Mouse (Mus musculus) hindbrain, postnatal 0 days (tissue): ENCODE results near the gene Ndst2. TPM values are rescaled to one million over a fixed set of nuclear protein-coding genes. Genes with fewer than 3 reads are reported as not detected.
A peak's percentile ranks its signal among the peaks of the same experiment; 100 is the strongest.

Experiments
- ATAC-seq: fragments of 200-750 bp; cut with Nextera tagmentation; 2 replicates; pipeline ENCODE4 v1.8.0; 2017; ENCODE audit warnings: mild to moderate bottlenecking, moderate TSS enrichment, moderate library complexity
- DNase-seq: peaks from one replicate; pipeline ENCODE4 v3.0.0-alpha.2; 2015; ENCODE audit warnings: low spot score
- H3K27ac ChIP-seq: fragments of 300-500 bp; sonication (generic); 2 replicates; pipeline ENCODE4 v1.5.1; 2014; ENCODE audit warnings: mild to moderate bottlenecking
- H3K27me3 ChIP-seq: fragments of 300-500 bp; sonication (generic); 2 replicates; pipeline ENCODE4 v1.6.1; 2014; ENCODE audit warnings: low read length, mixed read lengths; ENCODE audit not compliant: insufficient read depth
- H3K36me3 ChIP-seq: fragments of 300-500 bp; sonication (generic); 2 replicates; pipeline ENCODE4 v1.6.1; 2014; ENCODE audit warnings: low read length, mixed read lengths; ENCODE audit not compliant: insufficient read depth
- H3K4me1 ChIP-seq: fragments of 300-500 bp; sonication (generic); 2 replicates; pipeline ENCODE4 v1.6.1; 2014; ENCODE audit warnings: antibody characterized with exemption, low read length, mixed read lengths; ENCODE audit not compliant: insufficient read depth
- H3K4me2 ChIP-seq: fragments of 300-500 bp; sonication (generic); 2 replicates; pipeline ENCODE4 v1.6.1; 2014; ENCODE audit warnings: low read depth, mild to moderate bottlenecking, low read length, moderate library complexity, mixed read lengths
- H3K4me3 ChIP-seq: fragments of 300-500 bp; sonication (generic); 2 replicates; pipeline ENCODE4 v1.5.1; 2014; ENCODE audit warnings: low read length
- H3K9ac ChIP-seq: fragments of 300-500 bp; sonication (generic); replicated peaks from 2 replicates; pipeline ENCODE4 v1.6.1; 2014; ENCODE audit warnings: mild to moderate bottlenecking, low read length, moderate library complexity, mixed read lengths
- H3K9me3 ChIP-seq: fragments of 300-500 bp; sonication (generic); 2 replicates; pipeline ENCODE4 v1.6.1; 2016; ENCODE audit warnings: low read length, mixed read lengths
- CTCF ChIP-seq: IDR thresholded peaks from 2 replicates; pipeline ENCODE4 v1.5.1; 2016; ENCODE audit warnings: antibody characterized with exemption, control low read depth, low read depth
- WGBS: fragments of 180-500 bp; shearing (Covaris S2); extraction: QIAGEN DNeasy Blood & Tissue Kit; methylation state at CpG from one replicate; pipeline ENCODE4 v1.1.7; 2014; 5-methylcytosine and 5-hydroxymethylcytosine counted together
- polyA plus RNA-seq: library from polyadenylated mRNA; unstranded; fragments of >200 nt; fragmentation: Nextera tagmentation; extraction: Ambion mirVana; gene quantifications from 2 replicates; pipeline ENCODE4 v1.2.1, GENCODE M21; 2015
- total RNA-seq: library from RNA; depleted of rRNA; stranded (reverse); fragments of >200 nt; gene quantifications from 2 replicates; pipeline ENCODE4 v1.2.3, GENCODE M21; 2014

Ndst2 gene
- total and polyA plus RNA-seq, 2 experiments from 2014 or later, result 12.4 to 23.2 TPM

- WGBS, result 49% methylated on average over 12 of the region's 12 CpGs
- Histone ChIP-seq H3K4me2 (peak overlapping the region; percentile 91), H3K4me1 (no peaks in the 10 kb centered on the region), H3K9ac (peak overlapping the region; percentile 90), H3K27ac (peak overlapping the region; percentile 87; the same call in 1 of the 2 replicates), H3K27me3 (no peaks in the 10 kb centered on the region), H3K4me3 (peak overlapping the region; percentile 77), H3K9me3 (no peaks in the 10 kb centered on the region), H3K36me3 (peaks cover 30% of the 10 kb centered on the region)
- no peak for TF ChIP-seq CTCF
- DNase-seq (no peak), ATAC-seq (no peak)
These were observed 1.1 kb downstream of the Ndst2 start for GRCm38 (mm10) chr14:20733041-20733951.

GRCm38 (mm10) chr14:20730853-20731602 lies 3.3 kb downstream of the Ndst2 start:
- no peak for ATAC-seq
- H3K9me3 ChIP-seq, result no peaks in the 10 kb centered on the region
- WGBS, result 90% methylated on average over 9 of the region's 9 CpGs
- H3K9ac ChIP-seq, result no peak overlapping the region
- no peak overlapping the region for H3K4me2 ChIP-seq
- no peak overlapping the region for H3K4me3 ChIP-seq
- no peaks in the 10 kb centered on the region for H3K27me3 ChIP-seq
- H3K36me3 ChIP-seq, result peaks cover 41% of the 10 kb centered on the region
- DNase-seq, result no peak
- H3K4me1 ChIP-seq, result no peaks in the 10 kb centered on the region
- TF ChIP-seq CTCF, result no peak
- H3K27ac ChIP-seq, result no peak overlapping the region

GRCm38 (mm10) chr14:20729871-20730270 lies 4.5 kb downstream of the Ndst2 start:
- peaks cover 51% of the 10 kb centered on the region for H3K36me3 ChIP-seq
- DNase-seq (no peak), ATAC-seq (no peak)
- no peak for TF ChIP-seq CTCF
- no peak overlapping the region for H3K4me2 ChIP-seq
- H3K4me3 ChIP-seq, result no peak overlapping the region
- no peaks in the 10 kb centered on the region for H3K4me1 ChIP-seq
- H3K9me3 ChIP-seq, result no peaks in the 10 kb centered on the region
- WGBS, result 92% methylated on average over 9 of the region's 9 CpGs
- no peak overlapping the region for H3K9ac ChIP-seq
- H3K27me3 ChIP-seq, result no peaks in the 10 kb centered on the region
- no peak overlapping the region for H3K27ac ChIP-seq

- no peak for DNase-seq
- H3K27ac ChIP-seq, result no peak overlapping the region
- no peak for TF ChIP-seq CTCF
- no peak overlapping the region for H3K4me3 ChIP-seq
- H3K9ac ChIP-seq, result no peak overlapping the region
- no peak for ATAC-seq
- peaks cover 86% of the 10 kb centered on the region for H3K36me3 ChIP-seq
- no peak overlapping the region for H3K4me2 ChIP-seq
- no peaks in the 10 kb centered on the region for H3K27me3 ChIP-seq
- H3K9me3 ChIP-seq, result no peaks in the 10 kb centered on the region
- WGBS, result 87% methylated on average over 6 of the region's 6 CpGs
- no peaks in the 10 kb centered on the region for H3K4me1 ChIP-seq
These were observed 8.6 kb downstream of the Ndst2 start for GRCm38 (mm10) chr14:20725660-20726339.

- Histone ChIP-seq H3K4me3 (no peak overlapping the region), H3K27me3 (no peaks in the 10 kb centered on the region), H3K9me3 (no peaks in the 10 kb centered on the region), H3K4me1 (no peaks in the 10 kb centered on the region), H3K36me3 (peaks cover 83% of the 10 kb centered on the region), H3K9ac (no peak overlapping the region), H3K27ac (no peak overlapping the region), H3K4me2 (no peak overlapping the region)
- 9% methylated on average over 5 of the region's 5 CpGs for WGBS
- peak; percentile 84 for DNase-seq
- peak; percentile 22 for ATAC-seq
- peak; percentile 87 for TF ChIP-seq CTCF
These were observed 10.3 kb downstream of the Ndst2 start for GRCm38 (mm10) chr14:20724043-20724442.

GRCm38 (mm10) chr14:20723006-20723405 lies 11.4 kb downstream of the Ndst2 start:
- H3K4me1 ChIP-seq, result no peaks in the 10 kb centered on the region
- H3K4me2 ChIP-seq, result no peak overlapping the region
- H3K27me3 ChIP-seq, result no peaks in the 10 kb centered on the region
- no peaks in the 10 kb centered on the region for H3K9me3 ChIP-seq
- no peak overlapping the region for H3K27ac ChIP-seq
- H3K9ac ChIP-seq, result no peak overlapping the region
- no peak overlapping the region for H3K4me3 ChIP-seq
- H3K36me3 ChIP-seq, result peaks cover 82% of the 10 kb centered on the region
- WGBS, result 87% methylated on average over 12 of the region's 12 CpGs
- no peak for TF ChIP-seq CTCF
- ATAC-seq (no peak), DNase-seq (no peak)
